In the genomic region with DNA sequence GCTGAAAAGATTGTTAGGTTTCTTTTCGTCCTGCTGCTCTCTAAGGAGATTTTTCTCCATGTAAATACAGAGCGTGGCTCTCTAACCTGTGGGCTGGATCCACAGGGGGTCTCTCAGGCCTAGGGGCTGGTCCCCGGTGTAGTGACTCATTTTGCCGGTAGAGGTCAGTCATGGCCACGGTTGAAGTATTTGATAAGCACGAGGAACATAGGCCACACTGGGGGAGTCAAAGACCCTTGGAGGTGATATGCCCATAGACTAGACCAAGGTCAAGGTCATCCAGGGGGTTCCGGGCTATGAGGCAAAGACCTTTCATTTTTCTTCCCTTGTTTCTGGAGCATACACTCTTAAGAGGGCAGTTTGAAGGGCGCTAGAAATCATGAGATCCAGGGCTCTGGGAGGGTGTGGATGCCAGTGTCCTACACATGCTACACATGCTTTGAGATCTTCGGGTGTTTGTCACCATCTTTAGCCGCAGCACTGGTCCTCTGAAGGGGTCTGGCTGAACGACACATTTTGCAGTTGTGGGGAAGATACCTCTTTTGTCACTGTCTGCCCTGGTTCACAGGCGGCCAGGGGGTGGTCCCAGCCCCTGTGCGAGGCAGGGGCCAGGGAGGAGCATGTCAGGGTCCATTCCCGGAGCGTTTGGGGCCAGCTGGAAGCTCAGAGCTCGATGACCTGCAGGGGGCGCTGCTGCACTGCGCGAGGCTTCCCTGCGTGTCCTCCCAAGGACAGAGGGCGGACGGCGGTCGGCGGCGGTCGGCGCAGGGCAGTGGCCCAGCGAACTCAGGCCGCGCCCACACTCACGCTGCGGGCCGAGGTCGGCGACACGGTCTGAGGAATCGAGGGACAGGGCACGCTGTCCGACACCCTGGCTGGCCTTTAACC, we compare ENCODE assay signal across 8 mouse cellular contexts.
DNase-seq lines count a peak whose midpoint lies in the region; ATAC-seq lines count a peak whose summit lies in the region.

No protein-coding gene starts in this region.

- H3K27ac ChIP-seq in forebrain, embryonic 10.5 days, result peak overlapping the region; percentile 78
- H3K27ac ChIP-seq in heart, embryonic 14.5 days (replicated peaks in 1 of 2; ENCODE audit: control insufficient read depth in 1 of 2, insufficient read depth in 1 of 2, low read depth in 2 of 2, low read length in 2 of 2), result peak overlapping the region; percentile 47 to 69; a peak in 3 of 4 replicates
- H3K27ac ChIP-seq in liver, embryonic 11.5 days (ENCODE audit: low read depth, low read length), result no peak overlapping the region
- H3K27ac ChIP-seq in stomach, embryonic 15.5 days, result no peak overlapping the region

- peak overlapping the region; percentile 72 for H3K9ac ChIP-seq in heart, embryonic 14.5 days (ENCODE audit: low read length)
- H3K9ac ChIP-seq in liver, embryonic 11.5 days (ENCODE audit: low read depth, low read length), result 0 out of 2 replicates have a peak overlapping the region, but pooled peaks have one; percentile 34
- H3K9ac ChIP-seq in stomach, embryonic 15.5 days, result no peak overlapping the region

- no peak for ATAC-seq in erythroblast, adult 5-6 weeks (replicated peaks; ENCODE audit: low FRiP score, poor library complexity, severe bottlenecking)
- peak; percentile 86 for ATAC-seq in heart, embryonic 14.5 days (ENCODE audit: insufficient number of reproducible peaks, insufficient read depth, low FRiP score, low read depth)
- peak; percentile 87 for ATAC-seq in liver, embryonic 11.5 days (replicated peaks; ENCODE audit: low FRiP score)
- peak; percentile 82 for ATAC-seq in stomach, embryonic 15.5 days (ENCODE audit: insufficient read depth, low FRiP score, low read depth)

- H3K4me1 ChIP-seq in erythroblast, embryonic 14.5 days (ENCODE audit: control insufficient read depth), result peaks cover 7% of the 10 kb centered on the region
- H3K4me1 ChIP-seq in forebrain, embryonic 10.5 days, result peaks cover 14% of the 10 kb centered on the region
- peaks cover 5 to 9% of the 10 kb centered on the region in 2 experiments for H3K4me1 ChIP-seq in heart, embryonic 14.5 days (ENCODE audit: control insufficient read depth in 2 of 2, insufficient read depth in 2 of 2, low read length in 2 of 2)
- H3K4me1 ChIP-seq in liver, embryonic 11.5 days (replicated peaks; ENCODE audit: control insufficient read depth, insufficient read depth, low read length), result 0 out of 2 replicates have a peak, but pooled peaks cover 2% of the 10 kb centered on the region
- H3K4me1 ChIP-seq in stomach, embryonic 15.5 days, result peaks cover 8% of the 10 kb centered on the region; the same call in 1 of the 2 replicates

- H3K27me3 ChIP-seq in erythroblast, embryonic 14.5 days (ENCODE audit: control insufficient read depth), result peaks cover 11% of the 10 kb centered on the region
- H3K27me3 ChIP-seq in forebrain, embryonic 10.5 days (ENCODE audit: poor library complexity, severe bottlenecking), result peaks cover 27% of the 10 kb centered on the region
- H3K27me3 ChIP-seq in heart, embryonic 14.5 days (ENCODE audit: control insufficient read depth, insufficient read depth, low read length), result no peaks in the 10 kb centered on the region
- H3K27me3 ChIP-seq in liver, embryonic 11.5 days (replicated peaks; ENCODE audit: control insufficient read depth, insufficient read depth, low read length), result no peaks in the 10 kb centered on the region
- H3K27me3 ChIP-seq in stomach, embryonic 15.5 days (replicated peaks), result no peaks in the 10 kb centered on the region

- peak; percentile 91 for DNase-seq in forebrain, embryonic 10.5 days (ENCODE audit: extremely low spot score, low spot score)
- DNase-seq in kidney, postnatal 10 days, result peak; percentile 94
- peak; percentile 87 for DNase-seq in liver, embryonic 11.5 days (ENCODE audit: low spot score)
- peak; percentile 97 for DNase-seq in neural tube, embryonic 10.5 days (ENCODE audit: extremely low spot score, low spot score)

- H3K4me3 ChIP-seq in erythroblast, embryonic 14.5 days (replicated peaks), result peak overlapping the region; percentile 14
- peak overlapping the region; percentile 58 for H3K4me3 ChIP-seq in forebrain, embryonic 10.5 days
- peak overlapping the region; percentile 45 to 58 for H3K4me3 ChIP-seq in heart, embryonic 14.5 days (ENCODE audit: control insufficient read depth in 1 of 2, insufficient read depth in 1 of 2, low read depth in 1 of 2, low read length in 2 of 2)
- peak overlapping the region; percentile 44 for H3K4me3 ChIP-seq in liver, embryonic 11.5 days (ENCODE audit: low read depth, low read length)
- H3K4me3 ChIP-seq in stomach, embryonic 15.5 days (replicated peaks), result peak overlapping the region; percentile 44

- peak overlapping the region; percentile 78 for H3K4me2 ChIP-seq in heart, embryonic 14.5 days (ENCODE audit: low read length)
- peak overlapping the region; percentile 75 for H3K4me2 ChIP-seq in liver, embryonic 11.5 days
- peak overlapping the region; percentile 89 for H3K4me2 ChIP-seq in stomach, embryonic 15.5 days

- WGBS in forebrain, embryonic 10.5 days, result 3% methylated on average over 40 of the region's 40 CpGs
- WGBS in heart, embryonic 14.5 days, result 5% methylated on average over 40 of the region's 40 CpGs
- WGBS in liver, embryonic 11.5 days, result 5% methylated on average over 40 of the region's 40 CpGs
- 5% methylated on average over 40 of the region's 40 CpGs for WGBS in stomach, embryonic 15.5 days

- H3K9me3 ChIP-seq in erythroblast, embryonic 14.5 days (ENCODE audit: control insufficient read depth, low read length), result no peaks in the 10 kb centered on the region
- H3K9me3 ChIP-seq in forebrain, embryonic 10.5 days, result no peaks in the 10 kb centered on the region
- H3K9me3 ChIP-seq in heart, embryonic 14.5 days (ENCODE audit: control insufficient read depth, low read length), result no peaks in the 10 kb centered on the region
- no peaks in the 10 kb centered on the region for H3K9me3 ChIP-seq in liver, embryonic 11.5 days (ENCODE audit: control insufficient read depth, low read length)
- no peaks in the 10 kb centered on the region for H3K9me3 ChIP-seq in stomach, embryonic 15.5 days

- H3K36me3 ChIP-seq in erythroblast, embryonic 14.5 days (ENCODE audit: control insufficient read depth), result no peaks in the 10 kb centered on the region
- H3K36me3 ChIP-seq in forebrain, embryonic 10.5 days (replicated peaks), result no peaks in the 10 kb centered on the region
- H3K36me3 ChIP-seq in heart, embryonic 14.5 days (ENCODE audit: control insufficient read depth, insufficient read depth, low read length), result no peaks in the 10 kb centered on the region
- H3K36me3 ChIP-seq in liver, embryonic 11.5 days (ENCODE audit: control insufficient read depth, insufficient read depth, low read length), result no peaks in the 10 kb centered on the region
- H3K36me3 ChIP-seq in stomach, embryonic 15.5 days, result no peaks in the 10 kb centered on the region

Comparison
In these comparisons a context has a peak if more than half of its experiments do, and no peak if none do; other contexts are left out.
1. H3K27ac ChIP-seq: peak in forebrain, embryonic 10.5 days (single experiment) and heart, embryonic 14.5 days (2 of 2); none in liver, embryonic 11.5 days (single experiment) and stomach, embryonic 15.5 days (single experiment).
2. Peak in every context shown above with its lines, with median percentiles within 50 percentile points of each other: H3K4me3 ChIP-seq, DNase-seq and H3K4me2 ChIP-seq.